Mouse (Mus musculus) urinary bladder, postnatal 25 days (tissue): ENCODE measurements at regions not wholly inside any gene's neighbourhood (a gene's known extent, or its start where the extent isn't known, plus 50 kb on each side); places are given as distances from the start of the nearest gene placed in this dataset.
"Not testable (repeated sequence)": the region's sequence is repeated elsewhere in the genome, so short reads cannot be mapped to it uniquely, and the experiment has no call there.

Source experiments
- DNase-seq: peaks from one replicate; pipeline ENCODE4 v3.0.0; 2022; ENCODE audit warnings: low spot score

GRCm38 (mm10) chr3:78564926-78565325, 721.4 kb downstream of the Rapgef2 start:
- DNase-seq: not testable (repeated sequence)
